Mouse (Mus musculus) left cerebral cortex, adult 18-20 months (tissue): ENCODE results near the gene Ptpn23. TPM values are rescaled to one million over a fixed set of nuclear protein-coding genes. Genes with fewer than 3 reads are reported as not detected.
"Not testable (repeated sequence)": the region's sequence is repeated elsewhere in the genome, so short reads cannot be mapped to it uniquely, and the experiment has no call there.

Experiments used
- DNase-seq, 2 experiments: peaks; one replicate each; pipeline ENCODE4 v3.0.0; 2021 to 2022; ENCODE audit warnings: low spot score in 2 of 2, mixed read lengths in 1 of 2
- total RNA-seq, 2 experiments: library from RNA; stranded (reverse); gene quantifications; 2 replicates each; pipeline ENCODE4 v1.2.3; 2021

Ptpn23 gene
- total RNA-seq, 2 experiments from 2014 or later: 53.1 to 55.5 TPM

GRCm38 (mm10) chr9:110384369-110384929 is 23.6 kb downstream of the Ptpn23 start:
- no peak for DNase-seq

GRCm38 (mm10) chr9:110381292-110381691 is 26.7 kb downstream of the Ptpn23 start:
- no peak for DNase-seq

GRCm38 (mm10) chr9:110380662-110381061 is 27.4 kb downstream of the Ptpn23 start:
- DNase-seq: no peak

- DNase-seq: no peak
Measured at GRCm38 (mm10) chr9:110379361-110379760, 28.7 kb downstream of the Ptpn23 start.

GRCm38 (mm10) chr9:110377655-110378054 is 30.4 kb downstream of the Ptpn23 start:
- not testable (repeated sequence) for DNase-seq

- DNase-seq: no peak
Measured at GRCm38 (mm10) chr9:110375668-110376067, 32.3 kb downstream of the Ptpn23 start.

GRCm38 (mm10) chr9:110373871-110374270 is 34.1 kb downstream of the Ptpn23 start:
- DNase-seq: no peak

GRCm38 (mm10) chr9:110369860-110370259 is 38.2 kb downstream of the Ptpn23 start:
- DNase-seq: no peak

- DNase-seq: no peak
Measured at GRCm38 (mm10) chr9:110366746-110367145, 41.3 kb downstream of the Ptpn23 start.

GRCm38 (mm10) chr9:110362337-110362736 is 45.7 kb downstream of the Ptpn23 start:
- DNase-seq: no peak

GRCm38 (mm10) chr9:110361299-110361698 is 46.7 kb downstream of the Ptpn23 start:
- no peak for DNase-seq

GRCm38 (mm10) chr9:110358341-110358740 is 49.7 kb downstream of the Ptpn23 start:
- DNase-seq: no peak

GRCm38 (mm10) chr9:110351932-110352632 is 55.9 kb downstream of the Ptpn23 start:
- DNase-seq: no peak

- DNase-seq: no peak
Measured at GRCm38 (mm10) chr9:110351350-110351749, 56.7 kb downstream of the Ptpn23 start.

GRCm38 (mm10) chr9:110350612-110351011 is 57.4 kb downstream of the Ptpn23 start:
- DNase-seq: no peak

GRCm38 (mm10) chr9:110350188-110350587 is 57.8 kb downstream of the Ptpn23 start:
- DNase-seq: no peak

GRCm38 (mm10) chr9:110348899-110349298 is 59.1 kb downstream of the Ptpn23 start:
- DNase-seq: no peak

- no peak for DNase-seq
Measured at GRCm38 (mm10) chr9:110345057-110345739, 62.8 kb downstream of the Ptpn23 start.

GRCm38 (mm10) chr9:110343805-110344204 is 64.2 kb downstream of the Ptpn23 start:
- DNase-seq: no peak

GRCm38 (mm10) chr9:110342008-110342407 is 66.0 kb downstream of the Ptpn23 start:
- no peak for DNase-seq

GRCm38 (mm10) chr9:110340037-110340750 is 67.8 kb downstream of the Ptpn23 start:
- DNase-seq: no peak
